Mouse (Mus musculus): ENCODE results near the gene Timm17b. TPM values are rescaled to one million over a fixed set of nuclear protein-coding genes. Genes with fewer than 3 reads are reported as not detected.

Timm17b gene
- polyA plus RNA-seq, 1 experiment, result 74.8 TPM

- no peak overlapping the region for H3K4me3 ChIP-seq (ENCODE audit: control insufficient read depth, insufficient read depth, low read length)
These were observed 38.5 kb downstream of the Timm17b start for GRCm38 (mm10) chrX:7937667-7938066.

GRCm38 (mm10) chrX:7945618-7946017, 46.5 kb downstream of the Timm17b start:
- H3K27me3 ChIP-seq (ENCODE audit: control insufficient read depth, insufficient read depth, low read length), result no peaks in the 10 kb centered on the region
- TF ChIP-seq CTCF (IDR thresholded peaks at IDR 0.05; ENCODE audit: borderline replicate concordance, control insufficient read depth, extremely low read depth, insufficient read depth, low read length, poor library complexity) (no peak), POLR2A (IDR thresholded peaks at IDR 0.05; ENCODE audit: control insufficient read depth, extremely low read depth, insufficient read depth, low read length, poor library complexity) (no peak)
- WGBS, result 95% methylated on average over 8 of the region's 8 CpGs
- H3K27ac ChIP-seq (ENCODE audit: control insufficient read depth, insufficient read depth, low read length), result no peak overlapping the region
- peaks cover 12% of the 10 kb centered on the region for H3K4me1 ChIP-seq (replicated peaks; ENCODE audit: control insufficient read depth, insufficient read depth, low read length)
- no peak for DNase-seq
- no peaks in the 10 kb centered on the region for H3K36me3 ChIP-seq (ENCODE audit: control insufficient read depth, insufficient read depth, low read length)
- H3K4me3 ChIP-seq (ENCODE audit: control insufficient read depth, insufficient read depth, low read length), result no peak overlapping the region

More at GRCm38 (mm10) chrX:7937667-7938066, 38.5 kb downstream of the Timm17b start:
- H3K27ac ChIP-seq (ENCODE audit: control insufficient read depth, insufficient read depth, low read length), result no peak overlapping the region
- WGBS, result 95% methylated on average over 6 of the region's 6 CpGs
- H3K4me1 ChIP-seq (replicated peaks; ENCODE audit: control insufficient read depth, insufficient read depth, low read length), result no peaks in the 10 kb centered on the region
- no peaks in the 10 kb centered on the region for H3K36me3 ChIP-seq (ENCODE audit: control insufficient read depth, insufficient read depth, low read length)
- DNase-seq, result no peak
- no peaks in the 10 kb centered on the region for H3K27me3 ChIP-seq (ENCODE audit: control insufficient read depth, insufficient read depth, low read length)
- TF ChIP-seq POLR2A (IDR thresholded peaks at IDR 0.05; ENCODE audit: control insufficient read depth, extremely low read depth, insufficient read depth, low read length, poor library complexity), result no peak
- TF ChIP-seq CTCF (IDR thresholded peaks at IDR 0.05; ENCODE audit: borderline replicate concordance, control insufficient read depth, extremely low read depth, insufficient read depth, low read length, poor library complexity), result no peak

GRCm38 (mm10) chrX:7947108-7947899, 48.1 kb downstream of the Timm17b start, which contains the start of gene Hdac6:
Gene Hdac6, minus strand, starts transcription at chrX:7947889.
- H3K4me1 ChIP-seq (replicated peaks; ENCODE audit: control insufficient read depth, insufficient read depth, low read length), result peaks cover 12% of the 10 kb centered on the region
- TF ChIP-seq CTCF (IDR thresholded peaks at IDR 0.05; ENCODE audit: borderline replicate concordance, control insufficient read depth, extremely low read depth, insufficient read depth, low read length, poor library complexity) (no peak), POLR2A (IDR thresholded peaks at IDR 0.05; ENCODE audit: control insufficient read depth, extremely low read depth, insufficient read depth, low read length, poor library complexity) (no peak)
- WGBS, result 3% methylated on average over 32 of the region's 37 CpGs
- no peak within 1 kb of the TSS for H3K27ac ChIP-seq (ENCODE audit: control insufficient read depth, insufficient read depth, low read length)
- H3K4me3 ChIP-seq (ENCODE audit: control insufficient read depth, insufficient read depth, low read length), result peak within 1 kb of the TSS; percentile 80
- peak; percentile 3 for DNase-seq
- no peaks in the 10 kb centered on the region for H3K27me3 ChIP-seq (ENCODE audit: control insufficient read depth, insufficient read depth, low read length)
- H3K36me3 ChIP-seq (ENCODE audit: control insufficient read depth, insufficient read depth, low read length), result no peaks in the 10 kb centered on the region

- peak; percentile 72 for DNase-seq
- Histone ChIP-seq H3K27me3 (ENCODE audit: control insufficient read depth, insufficient read depth, low read length) (no peaks in the 10 kb centered on the region), H3K4me3 (ENCODE audit: control insufficient read depth, insufficient read depth, low read length) (peak overlapping the region; percentile 80), H3K36me3 (ENCODE audit: control insufficient read depth, insufficient read depth, low read length) (no peaks in the 10 kb centered on the region), H3K27ac (ENCODE audit: control insufficient read depth, insufficient read depth, low read length) (no peak overlapping the region), H3K4me1 (replicated peaks; ENCODE audit: control insufficient read depth, insufficient read depth, low read length) (peaks cover 12% of the 10 kb centered on the region)
- 4% methylated on average over 38 of the region's 38 CpGs for WGBS
- TF ChIP-seq CTCF (IDR thresholded peaks at IDR 0.05; ENCODE audit: borderline replicate concordance, control insufficient read depth, extremely low read depth, insufficient read depth, low read length, poor library complexity), result no peak
- TF ChIP-seq POLR2A (IDR thresholded peaks at IDR 0.05; ENCODE audit: control insufficient read depth, extremely low read depth, insufficient read depth, low read length, poor library complexity), result no peak
These were observed 48.8 kb downstream of the Timm17b start for GRCm38 (mm10) chrX:7947900-7948492.

- Histone ChIP-seq H3K36me3 (ENCODE audit: control insufficient read depth, insufficient read depth, low read length) (no peaks in the 10 kb centered on the region), H3K27me3 (ENCODE audit: control insufficient read depth, insufficient read depth, low read length) (no peaks in the 10 kb centered on the region), H3K4me3 (ENCODE audit: control insufficient read depth, insufficient read depth, low read length) (no peak overlapping the region), H3K27ac (ENCODE audit: control insufficient read depth, insufficient read depth, low read length) (no peak overlapping the region), H3K4me1 (replicated peaks; ENCODE audit: control insufficient read depth, insufficient read depth, low read length) (peaks cover 12% of the 10 kb centered on the region)
- DNase-seq, result no peak
- TF ChIP-seq CTCF (IDR thresholded peaks at IDR 0.05; ENCODE audit: borderline replicate concordance, control insufficient read depth, extremely low read depth, insufficient read depth, low read length, poor library complexity), result no peak
- no peak for TF ChIP-seq POLR2A (IDR thresholded peaks at IDR 0.05; ENCODE audit: control insufficient read depth, extremely low read depth, insufficient read depth, low read length, poor library complexity)
- WGBS, result 96% methylated on average over 7 of the region's 7 CpGs
These were observed 50.9 kb downstream of the Timm17b start for GRCm38 (mm10) chrX:7950091-7950490.

Other genes starting within 250 kb of the Timm17b start
- gene Prickle3, start 242.1 kb upstream of the Timm17b start, polyA plus RNA-seq (2012; rRNA removed), result 29.7 TPM in 2 replicates
- gene Plp2, start 228.0 kb upstream of the Timm17b start, polyA plus RNA-seq (2012; rRNA removed), result 144 and 149 TPM in 2 replicates
- gene Magix, start 218.1 kb upstream of the Timm17b start, polyA plus RNA-seq (2012; rRNA removed), result 0.82 and 3.0 TPM in 2 replicates
- 12.2 and 12.8 TPM in 2 replicates for gene Gpkow, start 202.2 kb upstream of the Timm17b start, polyA plus RNA-seq (2012; rRNA removed)
- 86.6 and 105 TPM in 2 replicates for gene Wdr45, start 185.0 kb upstream of the Timm17b start, polyA plus RNA-seq (2012; rRNA removed)
- 1.8 and 1.9 TPM in 2 replicates for gene Gm45208, start 177.1 kb upstream of the Timm17b start, polyA plus RNA-seq (2012; rRNA removed)
- gene Praf2, start 170.9 kb upstream of the Timm17b start, polyA plus RNA-seq (2012; rRNA removed), result 39.9 and 44.4 TPM in 2 replicates
- 6.8 and 9.3 TPM in 2 replicates for gene Ccdc120, start 148.5 kb upstream of the Timm17b start, polyA plus RNA-seq (2012; rRNA removed)
- 26.4 and 29.5 TPM in 2 replicates for gene Tfe3, start 136.8 kb upstream of the Timm17b start, polyA plus RNA-seq (2012; rRNA removed)
- gene Gripap1, start 109.6 kb upstream of the Timm17b start, polyA plus RNA-seq (2012; rRNA removed), result 68.4 and 73.1 TPM in 2 replicates
- gene Kcnd1, start 77.1 kb upstream of the Timm17b start, polyA plus RNA-seq (2012; rRNA removed), result 1.1 TPM in 2 replicates
- 112 TPM in 2 replicates for gene Otud5, start 58.0 kb upstream of the Timm17b start, polyA plus RNA-seq (2012; rRNA removed)
- 53.6 and 54.6 TPM in 2 replicates for gene Pim2, start 21.1 kb upstream of the Timm17b start, polyA plus RNA-seq (2012; rRNA removed)
- gene Slc35a2, start 15.3 kb upstream of the Timm17b start, polyA plus RNA-seq (2012; rRNA removed), result 81.7 and 100 TPM in 2 replicates
- gene Pqbp1, start 88 bp upstream of the Timm17b start, polyA plus RNA-seq (2012; rRNA removed), result 101 and 109 TPM in 2 replicates
- not detected in 2 replicates for gene Gm10491, start 8.5 kb downstream of the Timm17b start, polyA plus RNA-seq (2012; rRNA removed)
- gene Gm10490, start 10.2 kb downstream of the Timm17b start, polyA plus RNA-seq (2012; rRNA removed), result not detected in 2 replicates
- gene Pcsk1n, start 20.5 kb downstream of the Timm17b start, polyA plus RNA-seq (2012; rRNA removed), result 0.14 and 0.15 TPM in 2 replicates
- gene Eras, start 29.2 kb downstream of the Timm17b start, polyA plus RNA-seq (2012; rRNA removed), result not detected in 2 replicates
- 31.0 and 32.0 TPM in 2 replicates for gene Hdac6, start 48.5 kb downstream of the Timm17b start, polyA plus RNA-seq (2012; rRNA removed)
- gene Gata1, start 78.7 kb downstream of the Timm17b start, polyA plus RNA-seq (2012; rRNA removed), result 2.7 and 2.9 TPM in 2 replicates
- not detected in 2 replicates for gene Glod5, start 119.1 kb downstream of the Timm17b start, polyA plus RNA-seq (2012; rRNA removed)
- gene Suv39h1, start 175.4 kb downstream of the Timm17b start, polyA plus RNA-seq (2012; rRNA removed), result 69.4 and 74.6 TPM in 2 replicates
- gene Was, start 191.1 kb downstream of the Timm17b start, polyA plus RNA-seq (2012; rRNA removed), result 88.5 and 102 TPM in 2 replicates
- gene Wdr13, start 233.5 kb downstream of the Timm17b start, polyA plus RNA-seq (2012; rRNA removed), result 128 and 141 TPM in 2 replicates
- gene Rbm3, start 246.5 kb downstream of the Timm17b start, polyA plus RNA-seq (2012; rRNA removed), result 220 and 225 TPM in 2 replicates

All from thymus, adult 2 months (tissue).